Mouse (Mus musculus) Patski (cell line): Measurements from ENCODE around the gene Stag3. TPM values are rescaled to one million over a fixed set of nuclear protein-coding genes. Genes with fewer than 3 reads are reported as not detected.

Source experiments
- ATAC-seq: fragments of 100-300 bp; one replicate; pipeline ENCODE4 v1.8.0; 2021
- CTCF ChIA-PET: fragments of 350-600 bp; sonication (Branson Sonifier 250); formaldehyde crosslinking; loops from one replicate; lab custom pipeline; 2022; ENCODE audit warnings: inconsistent platforms; lab: Charles Lee
- POLR2A ChIA-PET: fragments of 350-600 bp; sonication (Branson Sonifier 250); formaldehyde crosslinking; loops from one replicate; lab custom pipeline; 2022; ENCODE audit warnings: antibody characterized with exemption, inconsistent platforms; lab: Charles Lee
- DNase-seq: peaks from one replicate; pipeline ENCODE4 v3.0.0-alpha.2; 2011; ENCODE audit warnings: low read depth, low spot score
- H3K27me3 ChIP-seq: fragments of 371-371 bp; one replicate; pipeline ENCODE4 v1.5.1; 2021
- CTCF ChIP-seq: fragments of 100-300 bp; IDR thresholded peaks from one replicate; pipeline ENCODE4 v1.5.1; 2021
- in situ Hi-C: fragments of 300-500 bp; cut with MboI; formaldehyde crosslinking; loops from 3 replicates; pipeline ENCODE4 v1.11.1; 2018; ENCODE audit warnings: low pct_unique_long_range_greater_than_20kb, mixed read lengths
- polyA plus RNA-seq: library from polyadenylated mRNA; unstranded; gene quantifications from one replicate; pipeline ENCODE4 v1.2.3, GENCODE M21; 2021

The Stag3 gene
- polyA plus RNA-seq, 1 experiment from 2014 or later: 4.5 TPM

- in situ Hi-C loops: no loop called here
- CTCF ChIA-PET: no interaction called here
- DNase-seq (no peak), ATAC-seq (no peak)
- H3K27me3 ChIP-seq: no peaks in the 10 kb centered on the region
- no peak for TF ChIP-seq CTCF
- POLR2A ChIA-PET: no interaction called here
These were observed 22.5 kb upstream of the Stag3 start for GRCm38 (mm10) chr5:138257585-138257978.

- CTCF ChIA-PET: no interaction called here
- ATAC-seq: no peak
- in situ Hi-C loops: no loop called here
These were observed 22.0 kb upstream of the Stag3 start for GRCm38 (mm10) chr5:138258078-138258477.

GRCm38 (mm10) chr5:138258542-138258941 is 21.5 kb upstream of the Stag3 start:
- ATAC-seq (no peak), DNase-seq (no peak)
- in situ Hi-C loops: no loop called here
- ChIA-PET POLR2A (no interaction called here), CTCF (no interaction called here)
- H3K27me3 ChIP-seq: no peaks in the 10 kb centered on the region
- TF ChIP-seq CTCF: no peak

More at GRCm38 (mm10) chr5:138258078-138258477, 22.0 kb upstream of the Stag3 start:
- H3K27me3 ChIP-seq: no peaks in the 10 kb centered on the region
- TF ChIP-seq CTCF: no peak
- POLR2A ChIA-PET: no interaction called here
- DNase-seq: no peak

- DNase-seq (no peak), ATAC-seq (no peak)
- H3K27me3 ChIP-seq: no peaks in the 10 kb centered on the region
- in situ Hi-C loops: no loop called here
- POLR2A ChIA-PET: no interaction called here
- TF ChIP-seq CTCF: no peak
- CTCF ChIA-PET: no interaction called here
These were observed 21.0 kb upstream of the Stag3 start for GRCm38 (mm10) chr5:138258993-138259392.

DNA sequence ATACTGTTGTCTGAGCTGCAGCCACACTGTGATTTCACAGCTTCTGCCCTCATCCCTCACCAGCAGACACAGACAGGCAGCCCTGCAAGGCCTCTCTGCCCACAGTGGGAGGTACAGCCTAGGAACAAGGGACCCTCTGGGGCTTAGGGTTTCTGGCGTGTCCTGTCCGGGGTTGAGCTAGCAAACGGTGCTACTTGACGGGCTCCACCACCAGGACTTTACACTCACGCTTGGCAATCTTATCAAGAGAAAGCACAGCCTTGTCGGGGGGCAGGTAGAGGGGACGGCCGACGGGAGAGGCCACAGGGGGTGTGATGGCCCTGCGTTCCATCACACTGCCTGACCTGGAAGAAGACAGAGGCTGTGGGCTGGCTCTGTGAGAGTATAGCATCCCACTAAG is 20.0 kb upstream of the Stag3 start:
- CTCF ChIA-PET: interaction anchor here (0.7 kb wide), 1 partner anchor 9 kb away, joined by 3 read pairs; no protein-coding TSS in a partner anchor
- in situ Hi-C loops: no loop called here
- ATAC-seq: no peak
- DNase-seq: no peak
- POLR2A ChIA-PET: no interaction called here
- no peaks in the 10 kb centered on the region for H3K27me3 ChIP-seq
- TF ChIP-seq CTCF: no peak

- ATAC-seq (no peak), DNase-seq (no peak)
- CTCF ChIA-PET: no interaction called here
- POLR2A ChIA-PET: no interaction called here
- in situ Hi-C loops: no loop called here
- H3K27me3 ChIP-seq: no peaks in the 10 kb centered on the region
- TF ChIP-seq CTCF: no peak
These were observed 19.2 kb upstream of the Stag3 start for GRCm38 (mm10) chr5:138260834-138261233.

GRCm38 (mm10) chr5:138262001-138262400 is 18.0 kb upstream of the Stag3 start:
- TF ChIP-seq CTCF: no peak
- no peak for DNase-seq
- POLR2A ChIA-PET: interaction anchor here (2.6 kb wide), 1 partner anchor 11 kb away, joined by 10 read pairs; the partner anchor contains the start of gene Gal3st4
- no peaks in the 10 kb centered on the region for H3K27me3 ChIP-seq
- ATAC-seq: no peak
- CTCF ChIA-PET: no interaction called here
- in situ Hi-C loops: no loop called here

DNA sequence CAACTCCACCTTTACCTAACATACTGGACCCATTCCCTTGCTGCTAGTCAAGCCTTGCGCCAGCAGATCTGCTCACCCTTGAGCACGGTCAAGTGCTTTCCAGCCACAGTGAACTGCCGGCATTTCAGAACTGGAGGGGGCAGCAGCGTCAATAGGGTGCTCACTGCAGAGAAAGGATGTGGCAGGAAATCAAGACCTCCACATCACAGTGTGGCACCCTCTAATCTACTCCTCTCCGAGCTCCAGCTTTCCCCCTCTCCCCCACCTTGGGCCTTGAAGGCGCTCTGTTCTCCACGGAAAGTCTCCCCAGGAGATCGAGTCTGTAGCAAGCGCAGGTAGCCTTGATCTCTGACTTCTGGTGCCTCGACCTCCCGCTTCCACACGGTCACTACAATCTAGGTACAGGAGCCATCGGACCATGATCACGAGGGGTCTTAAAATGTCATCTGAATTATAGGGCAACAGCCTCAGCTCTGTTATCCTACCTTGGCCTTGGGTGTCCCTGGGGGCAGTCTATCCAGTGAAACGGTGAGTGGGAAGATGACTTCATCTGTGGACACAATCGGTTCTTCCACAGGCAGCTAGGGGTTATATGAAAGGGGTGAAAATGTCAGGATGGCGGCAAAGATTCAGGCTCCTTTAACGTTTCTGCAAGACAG is 17.3 kb upstream of the Stag3 start:
- ChIA-PET POLR2A (interaction anchor here (1.3 to 3.5 kb wide), 3 partner anchors 10 to 16 kb away, joined by 5 to 12 read pairs (median 10); partner anchors contain the start of genes Gal3st4, Gm43720, Gpc2 and Stag3), CTCF (no interaction called here)
- in situ Hi-C loops: no loop called here
- ATAC-seq: no peak
- no peaks in the 10 kb centered on the region for H3K27me3 ChIP-seq
- no peak for DNase-seq
- TF ChIP-seq CTCF: no peak

DNA sequence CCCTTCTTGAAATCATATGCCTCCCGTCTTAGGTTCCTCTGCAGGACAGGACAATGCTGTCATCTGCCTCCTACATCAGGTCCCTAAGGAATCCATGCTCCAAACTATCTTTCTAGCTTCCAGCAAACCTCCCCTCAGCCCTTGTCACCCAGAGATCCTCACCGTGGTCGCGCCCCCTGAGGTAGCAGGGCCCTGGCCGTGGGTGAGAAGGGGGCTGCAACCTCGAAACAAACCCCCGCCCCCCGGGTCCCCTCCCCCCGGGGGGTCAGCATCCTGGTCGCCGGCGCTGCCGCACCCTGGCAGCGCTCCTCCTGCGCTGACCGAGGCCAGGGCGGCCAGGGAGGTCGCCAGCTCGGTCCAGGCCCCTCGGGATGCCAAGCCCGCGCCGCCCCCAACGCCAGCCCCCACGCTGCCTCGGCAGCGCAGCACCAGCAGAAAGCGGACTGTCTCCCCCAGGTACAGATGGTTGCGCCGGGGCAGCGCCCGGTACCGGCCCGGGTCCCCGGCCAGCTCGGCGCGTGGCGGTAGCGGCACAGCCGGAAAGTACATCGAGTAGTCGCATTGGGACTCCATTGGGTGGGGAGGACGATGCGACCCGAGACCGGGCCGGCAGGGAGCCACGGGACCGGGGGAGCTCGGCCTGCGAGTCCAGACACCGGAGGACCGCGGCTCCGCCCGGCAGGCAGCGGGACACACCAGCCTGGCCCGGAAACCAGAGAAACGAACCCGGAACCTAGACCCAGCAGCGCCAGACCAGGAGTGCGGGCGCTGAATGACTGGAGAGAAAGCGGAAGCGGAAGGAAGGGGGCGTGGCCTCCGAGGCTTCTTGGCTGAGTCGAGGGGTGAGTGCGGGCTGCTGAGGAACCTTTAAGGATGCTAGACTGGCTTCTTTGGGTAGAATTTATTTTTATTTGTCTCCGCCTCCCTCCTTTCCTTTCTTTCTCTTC is 16.5 kb upstream of the Stag3 start, which contains the start of gene BC037034:
BC037034 (minus strand) TSS at position 774 of the 947 bp plus-strand sequence.
- ATAC-seq (peak; percentile 94), DNase-seq (no peak)
- in situ Hi-C loops: no loop called here
- no peaks in the 10 kb centered on the region for H3K27me3 ChIP-seq
- CTCF ChIA-PET: no interaction called here
- POLR2A ChIA-PET: interaction anchor here (1.3 to 3.5 kb wide), 4 partner anchors 8 to 15 kb away, joined by 4 to 12 read pairs (median 8); partner anchors contain the start of genes Gal3st4, Gm43720, Gpc2 and Lamtor4
- TF ChIP-seq CTCF: no peak

- no peaks in the 10 kb centered on the region for H3K27me3 ChIP-seq
- ATAC-seq: peak; percentile 4
- ChIA-PET POLR2A (interaction anchor here (0.6 to 3.5 kb wide), 6 partner anchors 9 to 15 kb away, joined by 3 to 12 read pairs (median 4); partner anchors contain the start of genes Gal3st4, Gm43720, Gpc2 and Lamtor4), CTCF (no interaction called here)
- TF ChIP-seq CTCF: no peak
- no peak for DNase-seq
- in situ Hi-C loops: no loop called here
These were observed 15.8 kb upstream of the Stag3 start for GRCm38 (mm10) chr5:138264207-138264578.

- H3K27me3 ChIP-seq: no peaks in the 10 kb centered on the region
- POLR2A ChIA-PET: interaction anchor here (3.5 kb wide), 1 partner anchor 13 kb away, joined by 12 read pairs; the partner anchor contains the start of genes Gm43720, Gpc2 and Stag3
- no peak for TF ChIP-seq CTCF
- in situ Hi-C loops: no loop called here
- DNase-seq (no peak), ATAC-seq (no peak)
- CTCF ChIA-PET: no interaction called here
These were observed 14.3 kb upstream of the Stag3 start for GRCm38 (mm10) chr5:138265712-138266111.
